Mouse (Mus musculus) brown adipose tissue, adult 24 weeks (tissue): ENCODE data around the gene Lrrtm4. TPM values are rescaled to one million over a fixed set of nuclear protein-coding genes. Genes with fewer than 3 reads are reported as not detected.

Experiments
- H3K27ac ChIP-seq: fragments of 200-500 bp; replicated peaks from 2 replicates; pipeline ENCODE4 v1.5.1; 2012; ENCODE audit warnings: low read depth, mild to moderate bottlenecking, low read length
- H3K4me1 ChIP-seq: fragments of 200-500 bp; 2 replicates; pipeline ENCODE4 v1.6.1; 2012; ENCODE audit warnings: low read length, mixed read lengths; ENCODE audit not compliant: control insufficient read depth, insufficient read depth, insufficient read length
- H3K4me3 ChIP-seq: fragments of 200-500 bp; 2 replicates; pipeline ENCODE4 v1.5.1; 2012; ENCODE audit warnings: low read depth, mild to moderate bottlenecking, low read length, moderate library complexity; ENCODE audit not compliant: insufficient read depth
- polyA plus RNA-seq: library from polyadenylated mRNA; stranded (reverse); fragments of >200 nt; gene quantifications from 2 replicates; pipeline ENCODE4 v1.2.4, GENCODE M21; 2012; ENCODE audit not compliant: missing spikeins, insufficient read depth, insufficient read length

The Lrrtm4 gene
- not detected in 2 replicates for polyA plus RNA-seq

DNA sequence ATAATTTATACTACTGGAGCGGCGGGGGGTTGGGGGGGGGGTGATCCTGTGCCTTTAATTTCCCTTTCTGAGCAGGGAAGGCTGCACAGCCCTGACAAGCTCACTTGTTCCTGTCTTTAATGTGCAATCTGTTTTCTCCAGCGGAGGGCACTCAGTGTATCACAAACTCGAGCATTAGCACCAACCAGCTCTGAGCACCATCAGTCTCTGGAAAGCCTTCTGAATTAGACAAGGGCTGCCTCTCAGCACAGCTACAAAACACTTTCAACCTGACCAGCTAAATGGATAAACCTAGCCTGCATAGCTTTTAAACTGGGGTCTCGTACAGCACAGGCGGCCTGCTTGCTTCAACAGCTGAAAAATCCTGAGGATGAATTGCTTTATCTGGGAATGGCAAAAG is at the start of gene Lrrtm4:
Lrrtm4 (plus strand) TSS at position 113 of the 400 bp plus-strand sequence.
- no peak within 1 kb of the TSS for H3K4me3 ChIP-seq
- H3K27ac ChIP-seq, result no peak within 1 kb of the TSS
- no peaks in the 10 kb centered on the region for H3K4me1 ChIP-seq

DNA sequence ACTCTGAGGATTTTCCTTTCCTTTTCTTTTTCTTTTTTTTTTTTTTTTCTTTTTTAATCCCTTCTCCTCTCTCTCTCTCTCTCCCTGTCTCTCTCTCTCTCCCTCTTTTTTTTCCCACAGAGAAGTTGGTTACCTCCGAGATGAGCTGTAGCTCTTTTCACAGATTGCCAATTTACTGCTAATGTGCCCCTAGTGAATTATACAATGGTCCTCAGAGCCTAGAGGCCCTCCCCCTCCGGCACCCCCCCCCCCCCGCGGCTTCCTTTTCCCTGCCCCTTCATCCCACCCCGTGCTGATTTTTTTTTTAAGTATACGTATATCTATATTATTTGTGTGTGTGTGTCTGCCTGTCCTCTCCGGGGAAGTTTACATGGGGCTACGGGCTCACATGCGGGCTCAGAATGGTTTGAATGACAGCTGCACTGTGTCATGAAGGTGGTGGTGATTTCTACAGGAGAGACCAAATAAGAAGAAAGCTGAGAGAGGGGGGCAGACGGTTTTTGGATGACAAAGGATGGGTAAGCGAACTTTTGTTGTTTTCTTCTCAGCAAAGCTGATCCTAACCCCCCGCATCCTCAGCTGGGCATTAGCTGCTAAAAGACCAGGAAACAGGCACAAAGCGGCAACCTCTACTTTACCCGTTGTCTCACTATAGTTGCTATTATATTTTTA is 648 bp downstream of the Lrrtm4 start:
- Histone ChIP-seq H3K4me3 (no peak overlapping the region), H3K4me1 (no peaks in the 10 kb centered on the region), H3K27ac (no peak overlapping the region)

DNA sequence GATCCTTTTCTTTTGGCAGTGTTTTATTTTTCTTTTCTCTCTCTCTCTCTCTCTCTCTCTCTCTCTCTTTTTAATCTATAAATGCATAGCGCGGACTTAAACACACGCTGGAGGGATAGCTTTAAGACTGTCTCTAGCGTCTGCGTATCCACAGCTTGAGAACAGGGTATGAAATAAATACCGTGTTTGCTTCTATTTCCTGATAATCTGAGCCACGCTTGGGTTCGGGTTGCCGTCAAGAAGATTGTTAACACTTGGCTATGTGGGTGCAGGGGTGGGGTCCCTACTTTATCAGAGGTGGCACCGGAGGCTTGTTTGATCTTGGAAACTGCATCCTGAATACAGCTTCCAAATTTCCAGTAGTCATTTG is 1.2 kb downstream of the Lrrtm4 start:
- no peak overlapping the region for H3K4me3 ChIP-seq
- H3K27ac ChIP-seq, result no peak overlapping the region
- H3K4me1 ChIP-seq, result no peaks in the 10 kb centered on the region

DNA sequence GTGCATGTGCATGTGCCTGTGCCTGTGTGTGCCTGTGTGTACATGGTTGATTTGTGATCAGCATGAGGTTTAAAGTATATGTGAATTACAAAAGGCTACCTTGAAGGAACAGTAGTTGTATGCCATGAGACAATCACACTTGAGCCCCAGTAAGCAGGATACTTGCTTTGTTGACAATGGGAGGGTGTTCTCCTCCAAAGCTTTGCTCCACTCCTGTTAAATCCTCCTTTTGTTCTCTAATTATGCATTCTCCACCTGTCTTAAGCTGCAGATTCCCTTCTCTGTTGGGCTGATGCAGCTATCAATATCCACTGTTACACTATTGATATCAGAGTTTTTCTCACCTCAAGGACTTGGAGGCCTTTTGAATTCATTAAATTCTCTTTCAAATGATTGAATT is 38.2 kb downstream of the Lrrtm4 start:
- Histone ChIP-seq H3K27ac (no peak overlapping the region), H3K4me1 (no peaks in the 10 kb centered on the region), H3K4me3 (no peak overlapping the region)

DNA sequence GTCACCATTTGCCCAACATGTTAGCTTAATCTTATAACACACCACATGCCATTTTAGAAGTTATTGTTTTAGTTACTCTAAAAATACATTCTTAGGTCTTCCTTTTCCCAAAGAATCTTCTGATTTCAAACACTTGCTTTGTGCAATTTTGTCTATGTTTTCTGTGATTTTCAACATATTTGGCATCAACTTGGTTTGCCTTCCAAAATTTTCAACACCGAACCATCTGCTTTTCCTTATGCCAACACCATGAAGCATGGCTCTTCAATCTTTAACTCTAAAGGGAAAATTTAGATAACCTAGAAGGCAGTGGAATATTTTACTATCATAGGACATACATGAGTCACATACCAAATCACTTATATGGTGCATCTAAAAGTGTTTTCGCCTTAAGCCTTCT is 59.3 kb downstream of the Lrrtm4 start:
- H3K27ac ChIP-seq, result no peak overlapping the region

DNA sequence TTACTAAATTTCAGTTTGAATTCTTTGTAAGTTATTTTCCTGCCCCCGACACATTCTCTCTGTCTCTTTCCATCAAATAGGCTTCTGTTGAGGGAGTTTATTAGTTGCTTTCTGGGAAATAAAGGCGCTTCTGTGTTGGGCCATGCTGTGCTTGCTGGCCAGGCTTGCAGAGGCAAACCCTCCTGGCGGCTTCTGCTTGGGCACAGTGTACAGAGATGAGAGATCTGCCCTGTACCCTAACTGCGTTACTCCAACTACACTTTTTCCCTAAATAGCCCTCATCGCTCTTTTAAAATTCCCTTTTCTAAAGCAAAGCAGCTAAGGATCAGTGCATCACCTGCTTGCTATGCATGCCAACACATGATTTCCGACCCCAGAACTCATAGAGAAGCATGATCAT is 60.6 kb downstream of the Lrrtm4 start:
- Histone ChIP-seq H3K27ac (no peak overlapping the region), H3K4me1 (no peaks in the 10 kb centered on the region), H3K4me3 (no peak overlapping the region)

More for the DNA sequence above, 59.3 kb downstream of the Lrrtm4 start:
- Histone ChIP-seq H3K4me1 (no peaks in the 10 kb centered on the region), H3K4me3 (no peak overlapping the region)

DNA sequence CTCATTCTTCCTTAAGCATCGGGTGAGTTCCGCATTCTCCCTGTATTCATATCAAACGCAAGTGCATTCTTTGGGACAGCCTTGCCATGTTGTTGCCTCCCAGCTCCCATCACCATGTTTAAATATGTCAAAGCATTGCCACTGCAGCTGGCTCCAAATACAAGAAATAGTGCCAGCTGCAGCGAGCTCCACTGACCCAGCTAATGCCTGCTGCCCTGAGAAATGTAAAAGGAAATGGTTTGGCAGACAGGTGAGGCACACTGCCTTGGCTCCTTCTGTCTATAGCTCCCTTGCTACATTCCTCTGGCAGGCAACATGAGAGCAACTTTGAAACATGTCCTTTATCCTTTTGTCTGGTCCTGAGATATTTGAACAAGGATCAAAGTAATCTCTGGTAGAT is 76.2 kb downstream of the Lrrtm4 start:
- no peak overlapping the region for H3K27ac ChIP-seq
- no peak overlapping the region for H3K4me3 ChIP-seq
- no peaks in the 10 kb centered on the region for H3K4me1 ChIP-seq

DNA sequence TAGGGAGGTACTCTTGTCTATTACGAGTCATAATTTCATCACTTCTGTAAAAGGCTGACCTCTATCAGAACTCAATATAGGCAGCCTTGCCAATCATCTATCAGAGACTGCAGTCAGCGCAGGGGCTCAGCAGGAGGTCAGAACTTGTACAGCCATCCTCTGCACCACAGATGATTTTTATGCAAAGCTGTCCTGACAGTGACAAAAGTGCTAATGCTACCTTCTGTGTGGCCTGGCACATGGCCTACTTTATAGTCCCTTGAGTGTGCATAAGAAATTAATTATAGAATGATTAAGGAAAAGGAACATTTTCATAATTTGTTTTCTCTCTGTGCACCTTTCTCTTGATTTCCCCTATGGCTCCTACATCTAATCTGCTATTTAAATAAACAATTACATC is 86.7 kb downstream of the Lrrtm4 start:
- H3K4me1 ChIP-seq, result no peaks in the 10 kb centered on the region
- H3K4me3 ChIP-seq, result no peak overlapping the region
- H3K27ac ChIP-seq, result no peak overlapping the region

DNA sequence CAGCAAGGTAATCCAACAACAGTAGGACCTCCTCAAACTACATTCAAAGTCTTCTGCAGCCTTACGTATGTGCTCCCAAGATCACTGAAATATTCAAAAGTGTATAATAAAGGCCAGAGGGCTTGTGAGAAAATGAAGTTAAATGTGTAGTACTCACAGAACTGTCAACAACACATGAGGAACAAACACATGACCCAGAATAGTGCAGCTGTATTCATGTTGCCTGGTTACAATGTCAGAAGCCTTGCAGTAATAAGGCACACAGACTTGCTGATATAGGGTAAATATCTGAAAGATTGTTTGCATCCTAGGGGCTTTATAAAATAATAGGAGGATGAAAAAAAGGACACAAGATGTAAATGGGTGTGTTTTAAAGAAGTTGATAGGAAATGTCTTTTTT is 87.2 kb downstream of the Lrrtm4 start:
- H3K27ac ChIP-seq, result no peak overlapping the region
- no peaks in the 10 kb centered on the region for H3K4me1 ChIP-seq
- H3K4me3 ChIP-seq, result no peak overlapping the region

DNA sequence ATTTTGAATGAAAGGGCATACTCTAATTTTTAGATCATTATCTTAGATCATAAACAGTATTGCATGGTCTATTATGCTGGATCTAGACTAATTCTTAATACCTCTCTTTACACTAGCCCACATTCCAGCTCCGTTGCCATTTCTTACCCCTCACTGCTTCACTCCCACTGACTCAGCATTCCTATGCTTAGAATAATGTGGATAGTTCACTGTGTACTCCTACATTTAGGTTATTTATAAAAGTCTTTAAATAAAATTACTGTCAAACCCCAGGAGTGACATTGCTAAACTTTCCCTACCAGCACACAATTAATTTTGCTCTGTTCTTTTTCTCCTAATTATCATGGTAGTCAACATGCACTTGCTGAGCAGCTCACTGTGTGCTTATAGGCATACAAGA is 107.7 kb downstream of the Lrrtm4 start:
- H3K27ac ChIP-seq, result no peak overlapping the region
- no peak overlapping the region for H3K4me3 ChIP-seq
- H3K4me1 ChIP-seq, result no peaks in the 10 kb centered on the region

DNA sequence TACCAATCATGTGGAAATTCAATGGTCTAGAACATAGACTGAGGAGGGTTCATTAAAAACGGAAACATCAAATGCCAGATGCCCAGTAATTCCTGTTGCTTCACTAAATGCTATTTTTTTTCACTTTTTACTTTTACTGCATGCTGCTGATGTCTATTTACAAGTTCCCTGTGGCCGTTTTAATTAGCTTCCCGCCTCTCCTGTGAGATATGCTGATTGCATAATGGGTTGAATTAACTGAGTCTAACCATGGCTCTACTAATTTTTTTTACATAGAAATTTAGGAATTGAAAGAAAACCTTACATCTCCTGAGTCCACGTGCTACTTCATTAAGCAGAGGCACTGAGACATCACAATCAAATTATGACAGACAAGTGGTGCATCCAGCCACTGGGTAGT is 143.9 kb downstream of the Lrrtm4 start:
- H3K27ac ChIP-seq, result no peak overlapping the region
- H3K4me1 ChIP-seq, result no peaks in the 10 kb centered on the region
- H3K4me3 ChIP-seq, result no peak overlapping the region

DNA sequence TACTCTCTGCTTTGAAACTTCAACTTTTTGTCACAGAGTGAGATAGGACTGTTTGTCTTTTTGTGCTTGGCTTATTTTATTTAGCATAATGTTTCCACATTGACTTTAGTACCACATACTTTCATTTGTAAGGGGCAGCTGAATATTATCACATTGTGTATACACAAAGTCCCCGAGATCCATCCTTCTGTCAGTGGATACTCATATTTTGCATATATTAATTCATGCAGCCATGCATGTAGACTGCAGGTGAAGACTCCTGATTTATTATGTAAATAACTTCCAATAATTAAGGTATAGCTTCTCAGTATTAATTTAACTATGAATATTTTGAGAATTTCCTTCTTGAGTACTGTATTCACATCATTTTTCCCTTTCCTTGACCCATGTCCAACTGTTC is 163.2 kb downstream of the Lrrtm4 start:
- H3K27ac ChIP-seq, result no peak overlapping the region
- no peaks in the 10 kb centered on the region for H3K4me1 ChIP-seq
- H3K4me3 ChIP-seq, result no peak overlapping the region

DNA sequence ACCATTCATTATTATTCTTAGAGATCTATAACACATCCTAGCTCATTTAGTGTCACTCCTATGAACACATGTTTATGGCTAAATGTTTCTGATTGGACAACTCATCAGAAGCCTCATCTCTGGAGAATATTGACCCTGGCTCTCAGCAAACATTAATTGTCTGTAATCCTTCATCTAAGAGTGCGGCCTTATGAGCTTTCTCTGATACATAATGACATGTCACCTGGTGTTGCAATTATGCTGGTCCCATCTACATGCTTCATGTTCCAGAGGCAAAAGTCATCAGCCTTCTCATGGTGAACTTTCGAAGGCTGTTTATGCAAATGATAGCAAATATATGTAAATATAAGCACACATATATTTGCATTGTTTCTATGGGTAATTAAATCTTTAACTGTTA is 163.7 kb downstream of the Lrrtm4 start:
- Histone ChIP-seq H3K4me3 (no peak overlapping the region), H3K27ac (no peak overlapping the region), H3K4me1 (no peaks in the 10 kb centered on the region)

DNA sequence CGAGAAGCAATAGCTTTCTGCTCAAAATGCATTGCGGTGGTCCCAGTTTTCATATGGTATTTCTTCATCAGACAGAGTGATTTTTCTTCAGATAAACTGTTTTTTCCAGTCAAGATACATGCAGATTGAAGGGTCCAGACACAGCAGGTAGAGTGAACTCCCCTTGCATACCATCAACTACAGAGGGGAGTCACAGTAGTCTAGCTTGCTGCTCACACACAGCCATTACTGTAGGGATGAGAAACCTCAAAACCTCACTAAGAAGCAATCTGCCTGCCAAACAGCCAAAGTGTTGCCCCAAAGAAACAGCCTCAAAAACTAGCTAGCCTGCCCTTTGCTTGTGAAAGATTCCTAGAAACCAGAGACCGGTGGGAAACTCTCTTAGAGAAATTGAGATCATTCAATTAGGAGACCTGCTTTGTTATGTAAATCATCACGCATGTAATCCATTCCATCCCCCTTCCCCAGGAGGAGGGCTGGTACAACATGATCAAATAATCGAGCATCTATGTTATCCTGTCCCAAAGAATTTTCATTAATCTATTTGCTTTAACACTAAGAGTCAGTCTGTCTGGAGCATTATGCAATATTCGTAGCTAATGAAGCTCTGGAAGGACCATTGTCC is 166.9 kb downstream of the Lrrtm4 start:
- Histone ChIP-seq H3K27ac (no peak overlapping the region), H3K4me3 (no peak overlapping the region), H3K4me1 (no peaks in the 10 kb centered on the region)

DNA sequence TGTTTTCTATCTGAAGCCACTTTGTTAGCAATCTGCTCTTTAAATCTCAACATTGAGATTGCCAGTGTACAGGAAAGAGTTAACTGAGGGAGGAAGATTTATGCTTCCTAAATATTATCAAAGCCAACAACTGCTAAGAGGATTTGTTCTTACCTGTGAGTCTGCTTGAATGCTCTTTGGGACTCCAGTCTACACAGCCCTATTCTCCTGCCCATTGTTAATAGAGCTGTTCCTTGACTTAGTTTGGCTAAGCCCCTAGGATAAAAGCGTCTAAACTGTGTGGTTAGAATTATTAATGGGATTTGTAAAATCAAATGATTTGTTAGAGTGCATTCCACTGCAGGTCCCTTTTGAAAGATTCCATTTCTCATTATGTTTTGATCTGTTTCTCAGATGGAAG is 168.1 kb downstream of the Lrrtm4 start:
- Histone ChIP-seq H3K4me1 (no peaks in the 10 kb centered on the region), H3K27ac (no peak overlapping the region), H3K4me3 (no peak overlapping the region)

DNA sequence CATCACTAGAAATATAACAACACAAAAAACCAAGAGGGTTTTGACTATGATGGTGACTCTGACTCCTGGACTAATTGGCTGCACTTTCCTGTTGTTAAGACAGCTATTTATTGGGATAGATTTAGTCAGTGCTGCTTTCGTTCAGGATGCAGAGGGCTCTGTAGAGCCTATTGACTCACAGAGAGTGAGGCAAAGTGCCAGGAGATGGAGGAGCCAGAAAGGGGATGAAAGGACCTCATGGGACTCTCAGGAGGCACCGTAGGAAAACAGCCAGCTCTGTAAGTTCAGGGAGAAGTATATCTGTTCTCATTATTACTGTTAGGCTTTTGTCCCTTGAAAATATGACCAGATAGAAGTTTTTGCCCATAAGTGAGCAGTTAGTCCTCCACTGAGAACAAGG is 190.8 kb downstream of the Lrrtm4 start:
- H3K27ac ChIP-seq, result no peak overlapping the region
- no peak overlapping the region for H3K4me3 ChIP-seq
- no peaks in the 10 kb centered on the region for H3K4me1 ChIP-seq
